Mouse (Mus musculus): Measurements from ENCODE around the gene Gm6657. TPM values are rescaled to one million over a fixed set of nuclear protein-coding genes. Genes with fewer than 3 reads are reported as not detected.

Gene Gm6657
- total and polyA plus RNA-seq, 3 experiments: not detected

DNA sequence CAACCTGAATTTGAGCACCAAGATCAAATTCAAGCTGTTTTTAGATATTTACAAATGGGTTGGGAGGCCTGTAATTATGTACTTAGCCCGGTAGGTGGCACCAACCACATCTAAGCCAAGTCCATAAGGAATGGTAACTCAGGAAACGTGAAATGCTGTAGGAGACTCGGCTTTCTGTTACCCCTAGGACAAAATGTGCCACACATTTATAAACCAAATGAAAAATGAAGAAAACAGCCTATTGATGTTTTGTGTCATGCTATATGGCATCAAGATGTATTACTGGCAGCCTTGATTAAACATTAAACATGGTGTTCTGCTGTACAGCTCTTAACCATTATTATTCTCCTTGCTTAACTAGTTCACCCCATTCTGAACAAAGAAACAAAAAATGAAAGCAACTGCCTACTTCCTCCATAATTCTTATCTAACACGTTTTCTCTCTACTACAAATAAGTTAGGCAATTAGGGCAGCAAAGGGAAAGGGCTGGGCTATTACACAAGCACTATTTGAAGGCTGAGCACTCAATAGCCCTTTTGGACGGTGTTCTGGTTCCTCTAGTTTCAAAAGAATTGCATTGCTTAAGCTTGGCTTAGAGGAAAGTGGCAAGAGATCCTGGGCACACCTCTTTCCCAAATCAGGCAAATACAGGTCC is 12.0 kb downstream of the Gm6657 start (continued):
- TF ChIP-seq TBP (conservative IDR thresholded peaks at IDR 0.05; ENCODE audit: low read depth, low read length) (no peak), MAZ (IDR thresholded peaks at IDR 0.05; ENCODE audit: low read depth, low read length) (no peak), NRF1 (IDR thresholded peaks at IDR 0.05; ENCODE audit: low read depth, low read length) (no peak), POLR2AphosphoS2 (IDR thresholded peaks at IDR 0.05; ENCODE audit: low read depth, low read length) (no peak), NELFE (IDR thresholded peaks at IDR 0.05; ENCODE audit: low read depth, low read length) (peak; percentile 51; the same call in 1 of the 2 replicates), BHLHE40 (IDR thresholded peaks at IDR 0.05; ENCODE audit: low read depth, low read length) (no peak), CHD1 (IDR thresholded peaks at IDR 0.05; ENCODE audit: low read depth, low read length) (no peak), MEF2A (IDR thresholded peaks at IDR 0.05; ENCODE audit: borderline replicate concordance, low read depth, low read length) (0 out of 2 replicates have a peak, but pooled peaks have one; percentile 41), RAD21 (IDR thresholded peaks at IDR 0.05; ENCODE audit: low read depth, low read length) (peak; percentile 93), E2F4 (IDR thresholded peaks at IDR 0.05; ENCODE audit: insufficient replicate concordance, low read depth, low read length) (no peak), ZKSCAN1 (IDR thresholded peaks at IDR 0.05; ENCODE audit: borderline replicate concordance, low read depth, low read length) (no peak)

GRCm38 (mm10) chr12:78206571-78206960 is 12.5 kb downstream of the Gm6657 start:
- H3K4me2 ChIP-seq (ENCODE audit: insufficient read depth, low read depth, poor library complexity, severe bottlenecking): peak overlapping the region; percentile 47
- H3K27me3 ChIP-seq (replicated peaks): no peaks in the 10 kb centered on the region
- dilution Hi-C loops (cut with MboI; ENCODE audit: extremely low pct_ligation_motif_present, extremely low pct_unique_long_range_greater_than_20kb, low sequenced_read_pairs) (no loop called here), in situ Hi-C loops (cut with MboI; ENCODE audit: low pct_ligation_motif_present, low pct_unique_long_range_greater_than_20kb, low sequenced_read_pairs) (loop anchor here (25.0 kb wide), 1 partner anchor 656 kb away; the partner anchor contains the start of genes Atp6v1d and Eif2s1)
- H3K4me1 ChIP-seq (ENCODE audit: control insufficient read depth in 1 of 2, insufficient read depth in 2 of 2): peaks cover 0 to 11% of the 10 kb centered on the region in 2 experiments; a peak in 2 of 4 replicates
- peak overlapping the region in 1 of 3 experiments; percentile 21 for H3K4me3 ChIP-seq (replicated peaks in 1 of 3; ENCODE audit: low read depth in 2 of 3, low read length in 2 of 3, poor library complexity in 1 of 3)
- 0 out of 2 replicates have a peak overlapping the region, but pooled peaks have one; percentile 2 for H3K9ac ChIP-seq (ENCODE audit: insufficient read depth, low read depth)
- H3K27ac ChIP-seq (ENCODE audit: insufficient read depth, low read depth): no peak overlapping the region
- TF ChIP-seq USF2 (conservative IDR thresholded peaks at IDR 0.05; ENCODE audit: low read depth, low read length) (no peak), CHD2 (IDR thresholded peaks at IDR 0.05; ENCODE audit: low read length) (no peak), TCF12 (IDR thresholded peaks at IDR 0.05; ENCODE audit: low read depth, low read length) (peak; percentile 18; the same call in 1 of the 2 replicates), HCFC1 (IDR thresholded peaks at IDR 0.05; ENCODE audit: low read depth, low read length) (no peak), BHLHE40 (IDR thresholded peaks at IDR 0.05; ENCODE audit: low read depth, low read length) (no peak), CTCF (conservative IDR thresholded peaks at IDR 0.05 in 1 of 2, IDR thresholded peaks at IDR 0.05 in 1 of 2; ENCODE audit: low read depth in 2 of 2, low read length in 2 of 2) (no peak), ZKSCAN1 (IDR thresholded peaks at IDR 0.05; ENCODE audit: borderline replicate concordance, low read depth, low read length) (no peak), KAT2A (IDR thresholded peaks at IDR 0.05; ENCODE audit: insufficient replicate concordance, low read length) (no peak), MXI1 (IDR thresholded peaks at IDR 0.05; ENCODE audit: low read depth, low read length) (no peak), EP300 (IDR thresholded peaks at IDR 0.05; ENCODE audit: low read length) (no peak), IRF4 (IDR thresholded peaks at IDR 0.05; ENCODE audit: low read depth, low read length) (peak; percentile 37; the same call in 1 of the 2 replicates)
- no peaks in the 10 kb centered on the region for H3K36me3 ChIP-seq (replicated peaks in 1 of 2; ENCODE audit: control insufficient read depth in 1 of 2, insufficient read depth in 1 of 2, low read length in 1 of 2)
- H3K79me2 ChIP-seq (replicated peaks; ENCODE audit: control insufficient read depth, extremely low read depth, insufficient read depth, poor library complexity, severe bottlenecking): no peaks in the 10 kb centered on the region
- no peak for DNase-seq (ENCODE audit: extremely low read depth)
- H3K9me3 ChIP-seq (replicated peaks; ENCODE audit: low read length): no peaks in the 10 kb centered on the region

Data from CH12.LX (cell line).